Mouse (Mus musculus) heart, postnatal 0 days (tissue): Measurements from ENCODE around the gene Ephb1.

Experiments
- CTCF ChIP-seq: IDR thresholded peaks from 2 replicates; pipeline ENCODE4 v1.5.1; 2016; ENCODE audit warnings: antibody characterized with exemption, control low read depth, low read depth
- EP300 ChIP-seq: IDR thresholded peaks from 2 replicates; pipeline ENCODE4 v1.6.1; 2016; ENCODE audit warnings: antibody characterized with exemption, low read depth

GRCm38 (mm10) chr9:102069151-102069882 is 285.2 kb downstream of the Ephb1 start:
- TF ChIP-seq CTCF (no peak), EP300 (no peak)
